Mouse (Mus musculus): ENCODE results near the gene Gm20388. TPM values are rescaled to one million over a fixed set of nuclear protein-coding genes. Genes with fewer than 3 reads are reported as not detected.

Gene Gm20388
- polyA plus RNA-seq, 1 experiment from 2014 or later = 3.6 TPM

DNA sequence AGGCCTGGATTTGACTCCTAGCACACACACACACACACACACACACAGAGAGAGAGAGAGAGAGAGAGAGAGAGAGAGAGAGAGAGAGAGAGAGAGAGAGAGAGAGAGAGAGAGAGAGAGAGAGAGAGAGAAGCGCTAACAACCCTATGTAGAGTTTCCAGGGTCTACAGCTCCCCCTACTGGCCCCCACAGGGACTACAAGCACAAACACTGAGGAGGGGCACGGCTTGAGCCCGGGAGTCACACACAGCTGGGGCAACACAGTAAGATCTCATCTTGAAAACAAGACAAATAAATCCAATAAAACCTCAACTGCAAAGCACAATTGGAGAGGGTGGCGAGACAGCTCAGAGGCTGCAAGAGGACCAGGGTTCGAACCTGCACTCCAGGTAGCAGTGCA, 1621.7 kb downstream of the Gm20388 start:
- Histone ChIP-seq H3K4me3 (no peak overlapping the region), H3K9me3 (no peaks in the 10 kb centered on the region), H3K36me3 (replicated peaks) (no peaks in the 10 kb centered on the region), H3K4me1 (peaks cover 5% of the 10 kb centered on the region; the same call in 1 of the 2 replicates), H3K27ac (replicated peaks) (no peak overlapping the region), H3K27me3 (replicated peaks; ENCODE audit: low read depth, poor library complexity, severe bottlenecking) (0 out of 2 replicates have a peak, but pooled peaks cover 5% of the 10 kb centered on the region)
- WGBS = 42% methylated on average over 5 of the region's 5 CpGs
- DNase-seq (ENCODE audit: low spot score) = peak; percentile 74

DNA sequence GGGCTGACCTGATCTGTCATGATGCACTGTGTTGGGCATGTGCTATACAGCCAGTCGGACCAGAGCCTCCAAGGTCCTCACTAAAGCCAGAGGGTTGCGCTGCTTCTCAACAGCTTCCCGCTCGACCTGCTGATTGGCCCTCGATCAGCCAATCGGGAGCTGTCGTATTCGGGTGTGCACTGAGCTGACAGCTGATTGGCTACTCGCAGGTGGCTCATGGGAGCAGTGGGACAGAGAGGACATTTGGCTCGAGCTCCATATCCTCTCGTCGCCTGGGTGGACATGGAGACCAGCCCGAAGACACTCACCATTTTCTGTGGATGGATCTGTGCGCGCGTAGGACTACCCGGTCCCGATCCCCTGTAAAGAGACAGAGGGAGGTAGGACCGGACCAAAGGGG, 1631.2 kb downstream of the Gm20388 start:
- no peak overlapping the region for H3K27ac ChIP-seq (replicated peaks)
- no peak for DNase-seq (ENCODE audit: low spot score)
- no peak overlapping the region for H3K4me3 ChIP-seq
- 0 out of 2 replicates have a peak, but pooled peaks cover 4% of the 10 kb centered on the region for H3K4me1 ChIP-seq
- H3K9me3 ChIP-seq = peaks cover 11% of the 10 kb centered on the region; the same call in 1 of the 2 replicates
- H3K27me3 ChIP-seq (replicated peaks; ENCODE audit: low read depth, poor library complexity, severe bottlenecking) = 0 out of 2 replicates have a peak, but pooled peaks cover 9% of the 10 kb centered on the region
- H3K36me3 ChIP-seq (replicated peaks) = no peaks in the 10 kb centered on the region
- 83% methylated on average over 19 of the region's 19 CpGs for WGBS

DNA sequence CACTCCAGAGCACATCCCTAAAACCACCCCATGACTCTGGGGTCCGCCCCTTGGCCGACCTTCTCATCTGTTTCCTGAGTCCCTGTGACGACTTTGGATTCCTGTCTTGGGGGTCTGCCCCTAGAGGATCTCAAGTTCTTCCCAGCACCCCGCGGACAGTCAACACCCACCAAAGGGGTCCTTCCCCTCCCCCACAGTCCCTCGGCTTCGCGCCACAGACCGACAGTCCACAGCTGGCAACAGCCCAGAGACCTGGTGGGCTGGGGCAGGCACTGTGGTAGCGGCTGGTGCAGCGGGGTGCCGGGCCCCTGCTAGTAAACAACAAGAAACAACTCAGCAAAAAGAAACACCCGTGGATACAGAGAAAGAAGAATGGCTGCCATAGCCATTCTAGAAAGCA, 1632.3 kb downstream of the Gm20388 start:
- H3K36me3 ChIP-seq (replicated peaks) = no peaks in the 10 kb centered on the region
- no peak overlapping the region for H3K27ac ChIP-seq (replicated peaks)
- H3K9me3 ChIP-seq = peaks cover 11% of the 10 kb centered on the region; the same call in 1 of the 2 replicates
- WGBS = 77% methylated on average over 13 of the region's 13 CpGs
- H3K4me1 ChIP-seq = 0 out of 2 replicates have a peak, but pooled peaks cover 4% of the 10 kb centered on the region
- 0 out of 2 replicates have a peak, but pooled peaks cover 9% of the 10 kb centered on the region for H3K27me3 ChIP-seq (replicated peaks; ENCODE audit: low read depth, poor library complexity, severe bottlenecking)
- DNase-seq (ENCODE audit: low spot score) = no peak
- no peak overlapping the region for H3K4me3 ChIP-seq

DNA sequence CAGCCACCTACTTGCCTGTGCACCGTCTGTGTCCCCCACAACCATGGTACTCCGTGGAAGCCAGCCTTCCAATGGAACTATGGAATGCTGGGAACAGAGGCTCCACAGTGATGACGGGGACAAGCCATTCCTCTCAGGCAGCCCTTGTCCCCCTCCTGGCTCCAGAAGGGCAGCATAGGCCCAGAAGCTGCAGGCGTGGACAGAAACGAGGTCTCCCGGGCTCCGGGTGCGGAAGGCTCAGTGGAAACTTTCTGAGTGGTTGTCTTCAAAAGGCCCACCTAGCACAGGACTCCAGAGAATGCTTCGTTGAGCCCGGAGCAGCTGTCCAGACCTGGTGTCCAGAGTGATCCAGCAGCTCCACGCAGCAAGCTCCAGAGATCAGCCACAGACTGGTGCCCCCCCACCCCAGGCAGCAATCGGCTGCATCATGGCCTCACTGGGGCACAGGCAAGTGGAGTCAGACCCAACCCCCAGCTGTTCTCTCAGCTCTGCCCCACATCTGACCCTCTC, 1633.7 kb downstream of the Gm20388 start, which contains the start of gene 1700018B08Rik:
Gene 1700018B08Rik, minus strand, starts transcription at position 45 of the 510 bp plus-strand sequence.
- H3K36me3 ChIP-seq (replicated peaks) = peaks cover under 1% of the 10 kb centered on the region
- H3K9me3 ChIP-seq = peaks cover 11% of the 10 kb centered on the region; the same call in 1 of the 2 replicates
- no peak within 1 kb of the TSS for H3K4me3 ChIP-seq
- H3K27ac ChIP-seq (replicated peaks) = no peak within 1 kb of the TSS
- H3K4me1 ChIP-seq = 0 out of 2 replicates have a peak, but pooled peaks cover 4% of the 10 kb centered on the region
- 0 out of 2 replicates have a peak, but pooled peaks cover 9% of the 10 kb centered on the region for H3K27me3 ChIP-seq (replicated peaks; ENCODE audit: low read depth, poor library complexity, severe bottlenecking)
- no peak for DNase-seq (ENCODE audit: low spot score)
- WGBS = 88% methylated on average over 12 of the region's 12 CpGs

DNA sequence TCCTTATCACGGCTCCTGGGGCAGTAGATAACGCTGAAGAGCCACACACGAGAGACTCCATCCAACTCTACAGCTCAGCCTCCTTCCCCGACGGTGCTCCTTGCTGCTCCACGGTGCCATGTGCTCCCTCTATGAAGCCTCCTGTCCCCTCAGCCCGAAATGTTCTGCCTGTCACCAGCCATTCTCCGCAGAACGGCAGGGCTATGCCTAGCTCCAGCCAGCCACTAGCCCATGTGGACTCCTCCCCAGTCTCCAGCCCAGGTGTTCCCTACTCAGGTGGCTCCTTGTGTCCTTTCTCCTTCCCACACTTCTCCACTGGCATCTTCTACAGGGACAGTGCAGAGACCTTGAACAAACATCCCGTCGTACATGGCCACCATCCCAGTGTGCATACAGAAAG, 1634.3 kb downstream of the Gm20388 start:
- Histone ChIP-seq H3K9me3 (peaks cover 11% of the 10 kb centered on the region; the same call in 1 of the 2 replicates), H3K36me3 (replicated peaks) (peaks cover 7% of the 10 kb centered on the region), H3K27me3 (replicated peaks; ENCODE audit: low read depth, poor library complexity, severe bottlenecking) (0 out of 2 replicates have a peak, but pooled peaks cover 9% of the 10 kb centered on the region), H3K4me3 (no peak overlapping the region), H3K4me1 (0 out of 2 replicates have a peak, but pooled peaks cover 4% of the 10 kb centered on the region), H3K27ac (replicated peaks) (no peak overlapping the region)
- 78% methylated on average over 11 of the region's 11 CpGs for WGBS
- no peak for DNase-seq (ENCODE audit: low spot score)

GRCm38 (mm10) chr8:121547132-121547531, 1636.5 kb downstream of the Gm20388 start:
- H3K4me3 ChIP-seq = no peak overlapping the region
- peaks cover 11% of the 10 kb centered on the region; the same call in 1 of the 2 replicates for H3K4me1 ChIP-seq
- no peak overlapping the region for H3K27ac ChIP-seq (replicated peaks)
- H3K9me3 ChIP-seq = 0 out of 2 replicates have a peak, but pooled peaks cover 6% of the 10 kb centered on the region
- WGBS = 13% methylated on average over 7 of the region's 7 CpGs
- peaks cover 29% of the 10 kb centered on the region for H3K36me3 ChIP-seq (replicated peaks)
- H3K27me3 ChIP-seq (replicated peaks; ENCODE audit: low read depth, poor library complexity, severe bottlenecking) = 0 out of 2 replicates have a peak, but pooled peaks cover 9% of the 10 kb centered on the region
- DNase-seq (ENCODE audit: low spot score) = peak; percentile 82

DNA sequence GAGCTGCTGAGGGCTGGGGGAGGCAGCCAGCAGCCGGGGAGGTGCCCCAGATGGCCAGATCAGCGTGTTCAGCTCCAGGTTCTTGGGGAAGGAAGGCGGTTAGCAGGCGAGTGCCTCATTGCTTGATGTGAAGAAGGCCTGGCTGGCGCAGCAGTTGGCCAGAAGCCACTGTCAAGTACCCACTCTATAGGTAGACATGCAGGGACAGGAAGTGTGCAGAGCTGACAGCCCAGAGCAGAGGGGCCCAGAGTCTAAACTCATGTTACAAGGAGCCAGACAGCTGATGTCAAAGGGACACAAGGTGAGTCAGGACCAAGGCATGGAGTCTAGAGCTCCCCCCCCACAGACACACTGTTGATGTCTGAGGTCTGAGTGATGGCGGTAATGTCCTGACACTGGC, 1639.4 kb downstream of the Gm20388 start:
- Histone ChIP-seq H3K4me1 (peaks cover 7% of the 10 kb centered on the region; the same call in 1 of the 2 replicates), H3K36me3 (replicated peaks) (peaks cover 58% of the 10 kb centered on the region), H3K27ac (replicated peaks) (no peak overlapping the region), H3K4me3 (no peak overlapping the region), H3K9me3 (no peaks in the 10 kb centered on the region), H3K27me3 (replicated peaks; ENCODE audit: low read depth, poor library complexity, severe bottlenecking) (0 out of 2 replicates have a peak, but pooled peaks cover 4% of the 10 kb centered on the region)
- WGBS = 91% methylated on average over 6 of the region's 6 CpGs
- no peak for DNase-seq (ENCODE audit: low spot score)

- no peak overlapping the region for H3K27ac ChIP-seq (replicated peaks)
- 77% methylated on average over 24 of the region's 24 CpGs for WGBS
- peaks cover 70% of the 10 kb centered on the region for H3K36me3 ChIP-seq (replicated peaks)
These were observed 1640.7 kb downstream of the Gm20388 start for GRCm38 (mm10) chr8:121551065-121551985.

GRCm38 (mm10) chr8:121552506-121552905, 1641.9 kb downstream of the Gm20388 start:
- peaks cover 74% of the 10 kb centered on the region for H3K36me3 ChIP-seq (replicated peaks)
- 92% methylated on average over 9 of the region's 9 CpGs for WGBS
- no peak overlapping the region for H3K4me3 ChIP-seq
- DNase-seq (ENCODE audit: low spot score) = no peak
- H3K27ac ChIP-seq (replicated peaks) = no peak overlapping the region
- H3K4me1 ChIP-seq = peaks cover 7% of the 10 kb centered on the region; the same call in 1 of the 2 replicates
- H3K9me3 ChIP-seq = no peaks in the 10 kb centered on the region
- H3K27me3 ChIP-seq (replicated peaks; ENCODE audit: low read depth, poor library complexity, severe bottlenecking) = no peaks in the 10 kb centered on the region

More at GRCm38 (mm10) chr8:121551065-121551985, 1640.7 kb downstream of the Gm20388 start:
- Histone ChIP-seq H3K9me3 (no peaks in the 10 kb centered on the region), H3K27me3 (replicated peaks; ENCODE audit: low read depth, poor library complexity, severe bottlenecking) (no peaks in the 10 kb centered on the region), H3K4me3 (no peak overlapping the region), H3K4me1 (peaks cover 7% of the 10 kb centered on the region; the same call in 1 of the 2 replicates)
- no peak for DNase-seq (ENCODE audit: low spot score)

DNA sequence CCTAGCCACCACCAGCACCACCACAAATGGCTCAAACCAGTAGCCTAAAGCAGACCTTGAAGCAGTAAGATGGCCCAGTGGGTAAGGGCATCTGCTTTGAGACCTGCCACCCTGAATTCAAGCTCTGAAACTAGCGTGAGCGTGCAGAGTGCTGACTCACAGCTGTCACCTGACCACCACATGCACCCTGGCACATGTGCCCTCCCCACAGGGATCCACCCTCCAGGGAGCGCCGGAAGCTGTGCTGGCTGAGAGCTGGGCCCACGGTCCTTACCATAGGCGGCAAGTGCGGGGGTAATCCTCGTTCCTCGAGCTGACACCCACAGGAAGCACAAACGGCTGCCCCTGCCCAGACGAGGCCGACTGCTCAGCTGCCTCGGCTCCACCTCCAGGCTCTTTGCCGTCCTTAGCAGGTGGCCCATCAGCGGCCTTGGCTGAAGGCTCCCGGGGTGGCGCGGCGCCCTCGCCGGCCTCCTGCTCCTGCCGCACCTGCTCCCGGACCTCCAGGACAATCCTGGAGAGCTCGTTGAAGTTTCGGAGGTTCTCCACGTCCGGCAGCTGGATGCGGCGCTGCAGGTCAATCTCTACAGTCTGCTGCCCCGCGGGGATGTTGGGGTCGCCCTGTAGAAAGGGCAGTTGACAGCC, 1643.3 kb downstream of the Gm20388 start:
- no peaks in the 10 kb centered on the region for H3K27me3 ChIP-seq (replicated peaks; ENCODE audit: low read depth, poor library complexity, severe bottlenecking)
- 95% methylated on average over 32 of the region's 32 CpGs for WGBS
- no peak overlapping the region for H3K4me3 ChIP-seq
- no peak overlapping the region for H3K27ac ChIP-seq (replicated peaks)
- no peak for DNase-seq (ENCODE audit: low spot score)
- no peaks in the 10 kb centered on the region for H3K9me3 ChIP-seq
- H3K4me1 ChIP-seq = peaks cover 7% of the 10 kb centered on the region; the same call in 1 of the 2 replicates
- H3K36me3 ChIP-seq (replicated peaks) = peaks cover 88% of the 10 kb centered on the region

DNA sequence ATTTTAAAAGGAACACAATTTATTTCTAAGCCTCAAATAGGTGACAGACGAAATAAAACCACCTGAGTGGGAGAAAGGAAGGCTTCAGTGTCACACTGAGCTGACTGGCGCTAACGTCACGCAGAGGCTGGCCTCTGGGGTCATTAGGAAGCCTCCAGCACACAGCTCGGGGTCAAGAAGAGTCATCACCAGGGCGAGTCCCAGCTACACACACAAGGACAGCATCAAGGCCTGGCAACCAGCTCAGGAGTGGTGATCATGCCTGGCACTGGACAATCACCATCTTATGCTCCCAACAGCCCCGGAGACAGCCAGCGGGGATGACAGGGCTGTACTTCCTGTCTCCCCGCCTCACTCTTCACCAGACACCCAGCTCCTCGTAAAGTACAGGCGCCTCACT, 1647.1 kb downstream of the Gm20388 start:
- Histone ChIP-seq H3K27me3 (replicated peaks; ENCODE audit: low read depth, poor library complexity, severe bottlenecking) (no peaks in the 10 kb centered on the region), H3K27ac (replicated peaks) (no peak overlapping the region), H3K9me3 (no peaks in the 10 kb centered on the region), H3K36me3 (replicated peaks) (peaks cover 74% of the 10 kb centered on the region), H3K4me3 (no peak overlapping the region), H3K4me1 (peaks cover 1% of the 10 kb centered on the region; the same call in 1 of the 2 replicates)
- DNase-seq (ENCODE audit: low spot score) = no peak
- 89% methylated on average over 11 of the region's 11 CpGs for WGBS

- WGBS = 91% methylated on average over 16 of the region's 16 CpGs
- no peak for DNase-seq (ENCODE audit: low spot score)
- peaks cover 72% of the 10 kb centered on the region for H3K36me3 ChIP-seq (replicated peaks)
- H3K27me3 ChIP-seq (replicated peaks; ENCODE audit: low read depth, poor library complexity, severe bottlenecking) = no peaks in the 10 kb centered on the region
- H3K9me3 ChIP-seq = no peaks in the 10 kb centered on the region
- no peak overlapping the region for H3K27ac ChIP-seq (replicated peaks)
- H3K4me1 ChIP-seq = peaks cover 6% of the 10 kb centered on the region
- H3K4me3 ChIP-seq = no peak overlapping the region
These were observed 1647.9 kb downstream of the Gm20388 start for GRCm38 (mm10) chr8:121558538-121558937.

All from embryonic facial prominence, embryonic 10.5 days (tissue).